Mouse (Mus musculus) midbrain, embryonic 14.5 days (tissue): ENCODE data around the gene Capn11. TPM values are rescaled to one million over a fixed set of nuclear protein-coding genes. Genes with fewer than 3 reads are reported as not detected.

Experiments
- ATAC-seq: fragments of 200-750 bp; cut with Nextera tagmentation; 2 replicates; pipeline ENCODE4 v1.8.0; 2017; ENCODE audit warnings: moderate number of reproducible peaks, moderate library complexity; ENCODE audit not compliant: low FRiP score, low TSS enrichment
- DNase-seq: peaks from one replicate; pipeline ENCODE4 v3.0.0-alpha.2; 2015
- H3K27ac ChIP-seq: fragments of 300-500 bp; sonication (generic); replicated peaks from 2 replicates; pipeline ENCODE4 v1.5.1; 2014; ENCODE audit warnings: mild to moderate bottlenecking, low read depth, low read length, moderate library complexity
- H3K27me3 ChIP-seq: fragments of 300-500 bp; sonication (generic); 2 replicates; pipeline ENCODE4 v1.6.1; 2014; ENCODE audit warnings: low read length, control low read depth, mixed read lengths; ENCODE audit not compliant: control insufficient read depth, insufficient read depth
- H3K36me3 ChIP-seq: fragments of 300-500 bp; sonication (generic); 2 replicates; pipeline ENCODE4 v1.6.1; 2014; ENCODE audit warnings: low read length, control low read depth; ENCODE audit not compliant: control insufficient read depth, insufficient read depth
- H3K4me1 ChIP-seq: fragments of 300-500 bp; sonication (generic); 2 replicates; pipeline ENCODE4 v1.6.1; 2014; ENCODE audit warnings: mild to moderate bottlenecking, antibody characterized with exemption, low read length, control low read depth; ENCODE audit not compliant: control insufficient read depth, insufficient read depth
- H3K4me2 ChIP-seq: fragments of 300-500 bp; sonication (generic); 2 replicates; pipeline ENCODE4 v1.6.1; 2014; ENCODE audit warnings: mild to moderate bottlenecking, low read length, moderate library complexity
- H3K4me3 ChIP-seq: fragments of 300-500 bp; sonication (generic); replicated peaks from 2 replicates; pipeline ENCODE4 v1.5.1; 2014; ENCODE audit warnings: low read depth, low read length
- H3K9ac ChIP-seq: fragments of 300-500 bp; sonication (generic); replicated peaks from 2 replicates; pipeline ENCODE4 v1.6.1; 2014; ENCODE audit warnings: mild to moderate bottlenecking, low read length, moderate library complexity
- H3K9me3 ChIP-seq: fragments of 300-500 bp; sonication (generic); 2 replicates; pipeline ENCODE4 v1.6.1; 2016; ENCODE audit warnings: low read length, control low read depth, mixed read lengths; ENCODE audit not compliant: control insufficient read depth
- WGBS: fragments of 180-500 bp; shearing (Covaris S2); extraction: QIAGEN DNeasy Blood & Tissue Kit; methylation state at CpG from one replicate; pipeline ENCODE4 v1.1.7; 2014; 5-methylcytosine and 5-hydroxymethylcytosine counted together
- polyA plus RNA-seq: library from polyadenylated mRNA; unstranded; fragments of >200 nt; fragmentation: Nextera tagmentation; extraction: Ambion mirVana; gene quantifications from 2 replicates; pipeline ENCODE4 v1.2.1, GENCODE M21; 2014

Gene Capn11
- polyA plus RNA-seq, 1 experiment from 2014 or later, result 2.4 TPM

- H3K27ac ChIP-seq, result 0 out of 2 replicates have a peak overlapping the region, but pooled peaks have one; percentile 26
- H3K36me3 ChIP-seq, result no peaks in the 10 kb centered on the region
- ATAC-seq, result peak; percentile 53; the same call in 1 of the 2 replicates
- 1% methylated on average over 58 of the region's 58 CpGs for WGBS
- peak; percentile 73 for DNase-seq
- peaks cover 12% of the 10 kb centered on the region for H3K27me3 ChIP-seq
- peaks cover 23% of the 10 kb centered on the region for H3K4me1 ChIP-seq
- H3K9me3 ChIP-seq, result no peaks in the 10 kb centered on the region
- peak overlapping the region; percentile 56 for H3K9ac ChIP-seq
- peak overlapping the region; percentile 40 for H3K4me3 ChIP-seq
- H3K4me2 ChIP-seq, result peak overlapping the region; percentile 89
These were observed 64.0 kb downstream of the Capn11 start for GRCm38 (mm10) chr17:45594881-45595735.

- Histone ChIP-seq H3K4me2 (peak overlapping the region; percentile 89), H3K9ac (no peak overlapping the region), H3K27ac (no peak overlapping the region), H3K4me1 (peaks cover 19% of the 10 kb centered on the region), H3K9me3 (no peaks in the 10 kb centered on the region), H3K27me3 (peaks cover 11% of the 10 kb centered on the region; the same call in 1 of the 2 replicates), H3K4me3 (peak overlapping the region; percentile 40; the same call in 1 of the 2 replicates), H3K36me3 (no peaks in the 10 kb centered on the region)
- ATAC-seq (no peak), DNase-seq (no peak)
- WGBS, result 52% methylated on average over 8 of the region's 8 CpGs
These were observed 64.9 kb downstream of the Capn11 start for GRCm38 (mm10) chr17:45594195-45594594.

GRCm38 (mm10) chr17:45593479-45593878, 65.6 kb downstream of the Capn11 start:
- Histone ChIP-seq H3K4me1 (peaks cover 18% of the 10 kb centered on the region), H3K9ac (no peak overlapping the region), H3K27me3 (peaks cover 11% of the 10 kb centered on the region; the same call in 1 of the 2 replicates), H3K4me3 (no peak overlapping the region), H3K9me3 (no peaks in the 10 kb centered on the region), H3K27ac (no peak overlapping the region), H3K4me2 (peak overlapping the region; percentile 0; the same call in 1 of the 2 replicates), H3K36me3 (no peaks in the 10 kb centered on the region)
- 24% methylated on average over 8 of the region's 8 CpGs for WGBS
- ATAC-seq, result no peak
- DNase-seq, result no peak

GRCm38 (mm10) chr17:45592606-45593431, 66.3 kb downstream of the Capn11 start:
- H3K9ac ChIP-seq, result no peak overlapping the region
- H3K36me3 ChIP-seq, result no peaks in the 10 kb centered on the region
- no peak overlapping the region for H3K4me2 ChIP-seq
- H3K27ac ChIP-seq, result no peak overlapping the region
- no peak for ATAC-seq
- no peak overlapping the region for H3K4me3 ChIP-seq
- H3K27me3 ChIP-seq, result peaks cover 11% of the 10 kb centered on the region; the same call in 1 of the 2 replicates
- peaks cover 18% of the 10 kb centered on the region for H3K4me1 ChIP-seq
- 60% methylated on average over 8 of the region's 8 CpGs for WGBS
- no peak for DNase-seq
- no peaks in the 10 kb centered on the region for H3K9me3 ChIP-seq

GRCm38 (mm10) chr17:45591701-45592605, 67.2 kb downstream of the Capn11 start:
- Histone ChIP-seq H3K27ac (no peak overlapping the region), H3K4me3 (no peak overlapping the region), H3K36me3 (no peaks in the 10 kb centered on the region), H3K4me2 (no peak overlapping the region), H3K9ac (no peak overlapping the region), H3K4me1 (peaks cover 18% of the 10 kb centered on the region), H3K27me3 (peaks cover 11% of the 10 kb centered on the region; the same call in 1 of the 2 replicates), H3K9me3 (no peaks in the 10 kb centered on the region)
- WGBS, result 54% methylated on average over 16 of the region's 16 CpGs
- DNase-seq (no peak), ATAC-seq (no peak)

GRCm38 (mm10) chr17:45590410-45590809, 68.7 kb downstream of the Capn11 start:
- no peak overlapping the region for H3K4me3 ChIP-seq
- H3K4me1 ChIP-seq, result peaks cover 11% of the 10 kb centered on the region
- WGBS, result 89% methylated on average over 6 of the region's 6 CpGs

GRCm38 (mm10) chr17:45589844-45590243, 69.3 kb downstream of the Capn11 start:
- Histone ChIP-seq H3K4me1 (peaks cover 11% of the 10 kb centered on the region), H3K27ac (no peak overlapping the region), H3K36me3 (no peaks in the 10 kb centered on the region), H3K9ac (no peak overlapping the region), H3K27me3 (peaks cover 11% of the 10 kb centered on the region; the same call in 1 of the 2 replicates), H3K9me3 (no peaks in the 10 kb centered on the region), H3K4me2 (no peak overlapping the region), H3K4me3 (no peak overlapping the region)
- ATAC-seq (no peak), DNase-seq (no peak)
- 94% methylated on average over 8 of the region's 8 CpGs for WGBS

More at GRCm38 (mm10) chr17:45590410-45590809, 68.7 kb downstream of the Capn11 start:
- Histone ChIP-seq H3K36me3 (no peaks in the 10 kb centered on the region), H3K27me3 (peaks cover 11% of the 10 kb centered on the region; the same call in 1 of the 2 replicates), H3K9ac (no peak overlapping the region), H3K4me2 (no peak overlapping the region), H3K27ac (no peak overlapping the region), H3K9me3 (no peaks in the 10 kb centered on the region)
- ATAC-seq (no peak), DNase-seq (no peak)

GRCm38 (mm10) chr17:45589236-45589635, 69.9 kb downstream of the Capn11 start:
- no peak overlapping the region for H3K9ac ChIP-seq
- ATAC-seq, result no peak
- no peak overlapping the region for H3K27ac ChIP-seq
- H3K27me3 ChIP-seq, result peaks cover 4% of the 10 kb centered on the region; the same call in 1 of the 2 replicates
- no peak overlapping the region for H3K4me2 ChIP-seq
- H3K4me1 ChIP-seq, result peaks cover 13% of the 10 kb centered on the region; the same call in 1 of the 2 replicates
- H3K4me3 ChIP-seq, result no peak overlapping the region
- no peaks in the 10 kb centered on the region for H3K9me3 ChIP-seq
- no peaks in the 10 kb centered on the region for H3K36me3 ChIP-seq
- WGBS, result 96% methylated on average over 7 of the region's 7 CpGs
- no peak for DNase-seq
